Comparison of ENCODE assay signal across 28 mouse cellular contexts in the genomic region with DNA sequence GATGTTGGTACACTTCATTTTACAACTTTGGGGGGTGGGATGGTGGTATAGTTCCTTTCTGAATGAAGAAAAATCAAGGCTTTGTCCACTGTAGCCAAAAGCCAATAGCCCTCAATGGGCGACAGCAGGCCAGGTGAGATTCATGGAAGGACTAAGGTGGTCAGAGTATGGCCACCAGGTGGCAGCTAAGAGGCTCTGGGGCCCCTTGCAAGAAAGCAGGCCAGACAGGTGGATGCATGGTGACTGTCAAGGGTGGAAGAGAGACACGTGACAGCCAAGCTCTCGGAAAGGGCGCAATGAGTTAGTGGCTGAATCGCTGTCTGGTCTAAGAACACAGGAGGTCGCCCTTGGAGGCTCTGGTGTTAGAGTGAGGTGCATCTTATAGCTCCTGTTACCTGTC. TPM values are rescaled to one million over a fixed set of nuclear protein-coding genes. Genes with fewer than 3 reads are reported as not detected.
DNase-seq lines count a peak whose midpoint lies in the region; ATAC-seq and TF ChIP-seq lines count a peak whose summit lies in the region.
"Had no signal": no experiment of that assay in that cellular context is flagged by ENCODE, and none has a peak within 500 bp of the region (broad histone marks: within the 10 kb centered on the region; RNA-seq: fewer than 3 reads in every experiment).

No protein-coding gene starts in this region.

- 38% methylated on average over 6 of the region's 6 CpGs for WGBS in liver, postnatal 0 days (ENCODE audit: insufficient replicate concordance)
- whole genome bisulfite sequencing in liver, embryonic 11.5 days: 36% methylated on average over 6 of the region's 6 CpGs
- 34% methylated on average over 6 of the region's 6 CpGs for WGBS in intestine, embryonic 15.5 days

- no peak overlapping the region for H3K9ac ChIP-seq in liver, postnatal 0 days (replicated peaks)
- H3K9ac ChIP-seq in liver, embryonic 11.5 days (ENCODE audit: low read depth, low read length): no peak overlapping the region
- H3K9ac ChIP-seq in intestine, embryonic 15.5 days: no peak overlapping the region
- H3K9ac ChIP-seq: forebrain, embryonic 15.5 days; limb, embryonic 15.5 days; neural tube, embryonic 15.5 days; stomach, embryonic 15.5 days had no signal

- H3K4me1 ChIP-seq in liver, postnatal 0 days (ENCODE audit: insufficient read depth): no peaks in the 10 kb centered on the region
- H3K4me1 ChIP-seq in liver, embryonic 11.5 days (replicated peaks; ENCODE audit: control insufficient read depth, insufficient read depth, low read length): no peaks in the 10 kb centered on the region
- no peaks in the 10 kb centered on the region for H3K4me1 ChIP-seq in intestine, embryonic 15.5 days (replicated peaks)
- H3K4me1 ChIP-seq: forebrain, embryonic 15.5 days; hindbrain, embryonic 10.5 days; neural tube, embryonic 15.5 days; stomach, embryonic 15.5 days had no signal

- H3K9me3 ChIP-seq in liver, postnatal 0 days (ENCODE audit: low read length): no peaks in the 10 kb centered on the region
- H3K9me3 ChIP-seq in liver, embryonic 11.5 days (ENCODE audit: control insufficient read depth, low read length): no peaks in the 10 kb centered on the region
- H3K9me3 ChIP-seq in intestine, embryonic 15.5 days: no peaks in the 10 kb centered on the region
- H3K9me3 ChIP-seq: forebrain, embryonic 15.5 days; hindbrain, embryonic 10.5 days; limb, embryonic 15.5 days; neural tube, embryonic 15.5 days; stomach, embryonic 15.5 days had no signal

- ATAC-seq in CD4-positive, CD25-positive, alpha-beta regulatory T cell, adult 4 months: no peak
- ATAC-seq in liver, postnatal 0 days: no peak
- ATAC-seq in liver, embryonic 11.5 days (replicated peaks; ENCODE audit: low FRiP score): no peak
- ATAC-seq in intestine, embryonic 15.5 days: peak; percentile 39; the same call in 1 of the 2 replicates
- ATAC-seq: forebrain, embryonic 15.5 days; hindbrain, postnatal 0 days; Patski had no signal

- H3K27me3 ChIP-seq in liver, postnatal 0 days (ENCODE audit: insufficient read depth, low read length): no peaks in the 10 kb centered on the region
- H3K27me3 ChIP-seq in liver, embryonic 11.5 days (replicated peaks; ENCODE audit: control insufficient read depth, insufficient read depth, low read length): no peaks in the 10 kb centered on the region
- H3K27me3 ChIP-seq in intestine, embryonic 15.5 days (replicated peaks): no peaks in the 10 kb centered on the region
- H3K27me3 ChIP-seq: forebrain, embryonic 15.5 days; limb, embryonic 15.5 days; neural tube, embryonic 15.5 days; Patski; stomach, embryonic 15.5 days had no signal

- H3K4me2 ChIP-seq in liver, postnatal 0 days (ENCODE audit: low read depth, low read length): no peak overlapping the region
- H3K4me2 ChIP-seq in liver, embryonic 11.5 days: no peak overlapping the region
- no peak overlapping the region for H3K4me2 ChIP-seq in intestine, embryonic 15.5 days (replicated peaks)
- H3K4me2 ChIP-seq: forebrain, embryonic 15.5 days; limb, embryonic 15.5 days; neural tube, embryonic 15.5 days; stomach, embryonic 15.5 days had no signal

- no peak overlapping the region for H3K4me3 ChIP-seq in liver, postnatal 0 days (ENCODE audit: low read depth, low read length)
- no peak overlapping the region for H3K4me3 ChIP-seq in liver, embryonic 11.5 days (ENCODE audit: low read depth, low read length)
- no peak overlapping the region for H3K4me3 ChIP-seq in intestine, embryonic 15.5 days (replicated peaks)
- H3K4me3 ChIP-seq: forebrain, embryonic 15.5 days; hindbrain, embryonic 10.5 days; limb, embryonic 15.5 days; myocyte; neural tube, embryonic 15.5 days; stomach, embryonic 15.5 days had no signal

- no peak for TF ChIP-seq EP300 in liver, postnatal 0 days (IDR thresholded peaks at IDR 0.05; ENCODE audit: low read depth)

- peak; percentile 1 for DNase-seq in CD4-positive, CD25-positive, alpha-beta regulatory T cell, adult 2 months (ENCODE audit: low read depth, low spot score)
- DNase-seq in liver, postnatal 0 days: no peak
- DNase-seq in liver, embryonic 11.5 days (ENCODE audit: low spot score): no peak
- peak; percentile 35 for DNase-seq in A20 (ENCODE audit: low read depth, low spot score)
- DNase-seq in cerebellum, adult 9-11 months: no peak
- DNase-seq in natural killer cell, adult 2 months (ENCODE audit: low spot score in 2 of 2): no peak
- DNase-seq: adrenal gland, postnatal 25 days; cerebellum, adult 11 months; cerebellum, postnatal 25 days; embryo, embryonic 11 days; gastrocnemius, postnatal 36 days; kidney, adult 8-10 months; midbrain, embryonic 14.5 days; right cerebral cortex, postnatal 25 days; thymus, postnatal 25 days had no signal

- H3K27ac ChIP-seq in liver, postnatal 0 days (ENCODE audit: low read depth): no peak overlapping the region
- H3K27ac ChIP-seq in liver, embryonic 11.5 days (ENCODE audit: low read depth, low read length): no peak overlapping the region
- H3K27ac ChIP-seq in intestine, embryonic 15.5 days: no peak overlapping the region
- H3K27ac ChIP-seq: forebrain, embryonic 15.5 days; hindbrain, embryonic 10.5 days; hindbrain, postnatal 0 days; limb, embryonic 15.5 days; neural tube, embryonic 15.5 days; stomach, embryonic 15.5 days had no signal

- peak; percentile 27; the same call in 1 of the 2 replicates for TF ChIP-seq CTCF in liver, postnatal 0 days (IDR thresholded peaks at IDR 0.05; ENCODE audit: low read depth)

- H3K36me3 ChIP-seq in liver, postnatal 0 days (replicated peaks; ENCODE audit: insufficient read depth, low read length): no peaks in the 10 kb centered on the region
- H3K36me3 ChIP-seq in liver, embryonic 11.5 days (ENCODE audit: control insufficient read depth, insufficient read depth, low read length): no peaks in the 10 kb centered on the region
- no peaks in the 10 kb centered on the region for H3K36me3 ChIP-seq in intestine, embryonic 15.5 days
- H3K36me3 ChIP-seq: forebrain, embryonic 15.5 days; hindbrain, embryonic 10.5 days; limb, embryonic 15.5 days; neural tube, embryonic 15.5 days; stomach, embryonic 15.5 days had no signal

RNA-seq across cellular contexts. Expression of a gene that starts 19.7 kb away (rescaled TPM):
- polyA plus RNA-seq in CD4-positive, CD25-positive, alpha-beta regulatory T cell, adult 4 months (2017; shearing (Covaris generic)): not detected
- not detected in 2 replicates for polyA plus RNA-seq in liver, postnatal 0 days (2015; fragmentation: Nextera tagmentation; extraction: Ambion mirVana)
- polyA plus RNA-seq in liver, embryonic 11.5 days (2014; fragmentation: Nextera tagmentation; extraction: Ambion mirVana): not detected in 2 replicates
- polyA plus RNA-seq in intestine, embryonic 15.5 days (2015; fragmentation: Nextera tagmentation; extraction: Ambion mirVana): 0.06 TPM in 1 of 2 replicates, not detected in the other
- polyA plus RNA-seq: embryonic facial prominence, embryonic 14.5 days; hindbrain, embryonic 10.5 days; hindbrain, postnatal 0 days; limb, embryonic 15.5 days; lung, embryonic 16.5 days; midbrain, embryonic 14.5 days; myocyte; neural tube, embryonic 15.5 days; Patski; stomach, embryonic 15.5 days had no signal

RNA-seq across cellular contexts. Expression of a gene that starts 21.2 kb away (rescaled TPM):
- polyA plus RNA-seq in CD4-positive, CD25-positive, alpha-beta regulatory T cell, adult 4 months (2017; shearing (Covaris generic)): not detected
- 0.09 TPM in 1 of 2 replicates, not detected in the other for polyA plus RNA-seq in liver, postnatal 0 days (2015; fragmentation: Nextera tagmentation; extraction: Ambion mirVana)
- polyA plus RNA-seq in liver, embryonic 11.5 days (2014; fragmentation: Nextera tagmentation; extraction: Ambion mirVana): 0.23 TPM in 1 of 2 replicates, not detected in the other
- 0.14 TPM in 1 of 2 replicates, not detected in the other for polyA plus RNA-seq in intestine, embryonic 15.5 days (2015; fragmentation: Nextera tagmentation; extraction: Ambion mirVana)
- polyA plus RNA-seq: forebrain, embryonic 15.5 days; hindbrain, postnatal 0 days; limb, embryonic 15.5 days; midbrain, embryonic 14.5 days; neural tube, embryonic 15.5 days had no signal

RNA-seq across cellular contexts. Expression of a gene that starts 58.5 kb away (rescaled TPM):
- polyA plus RNA-seq in CD4-positive, CD25-positive, alpha-beta regulatory T cell, adult 4 months (2017; shearing (Covaris generic)): not detected
- polyA plus RNA-seq in liver, postnatal 0 days (2015; fragmentation: Nextera tagmentation; extraction: Ambion mirVana): not detected in 2 replicates
- polyA plus RNA-seq in liver, embryonic 11.5 days (2014; fragmentation: Nextera tagmentation; extraction: Ambion mirVana): 0.10 TPM in 1 of 2 replicates, not detected in the other
- polyA plus RNA-seq in intestine, embryonic 15.5 days (2015; fragmentation: Nextera tagmentation; extraction: Ambion mirVana): 0.43 and 0.54 TPM in 2 replicates
- polyA plus RNA-seq: forebrain, embryonic 15.5 days; heart, embryonic 16.5 days; hindbrain, embryonic 10.5 days; midbrain, embryonic 14.5 days; myocyte; neural tube, embryonic 15.5 days; Patski had no signal

Comparison
In these comparisons a context has a peak if more than half of its experiments do, and no peak if none do; other contexts are left out.
1. DNase-seq: peak in CD4-positive, CD25-positive, alpha-beta regulatory T cell, adult 2 months (single experiment) and A20 (single experiment); none in liver, postnatal 0 days (single experiment), liver, embryonic 11.5 days (single experiment), cerebellum, adult 9-11 months (single experiment) and natural killer cell, adult 2 months (0 of 2).